Mouse (Mus musculus) spleen, embryonic (tissue): ENCODE results near the gene Dkkl1.

Source experiments
- CTCF ChIA-PET: fragments of 350-600 bp; sonication (Branson Sonifier 250); formaldehyde crosslinking; loops from one replicate; lab custom pipeline; 2022; lab: Charles Lee

The Dkkl1 gene

DNA sequence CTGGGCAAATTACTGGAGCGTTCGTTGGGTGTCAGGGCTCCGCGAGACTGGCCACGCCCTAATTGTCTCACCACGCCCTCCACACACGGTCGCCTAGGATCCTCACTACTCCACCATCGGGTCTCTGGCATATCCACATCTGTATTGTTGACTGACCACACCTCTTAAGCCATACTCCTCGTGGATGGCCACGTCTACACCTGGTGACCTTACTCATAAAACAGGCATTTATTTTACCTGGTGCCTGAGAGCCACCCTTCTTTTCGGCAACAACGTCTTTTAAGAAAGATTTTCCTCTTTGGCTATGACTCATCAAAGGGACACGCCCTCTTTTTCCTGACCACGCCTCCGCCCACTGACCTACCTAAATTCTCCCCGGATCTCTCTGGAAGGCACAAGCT is at the start of gene Dkkl1:
Gene Dkkl1, minus strand, starts transcription at position 297 of the 401 bp plus-strand sequence.
- CTCF ChIA-PET = no interaction called here

DNA sequence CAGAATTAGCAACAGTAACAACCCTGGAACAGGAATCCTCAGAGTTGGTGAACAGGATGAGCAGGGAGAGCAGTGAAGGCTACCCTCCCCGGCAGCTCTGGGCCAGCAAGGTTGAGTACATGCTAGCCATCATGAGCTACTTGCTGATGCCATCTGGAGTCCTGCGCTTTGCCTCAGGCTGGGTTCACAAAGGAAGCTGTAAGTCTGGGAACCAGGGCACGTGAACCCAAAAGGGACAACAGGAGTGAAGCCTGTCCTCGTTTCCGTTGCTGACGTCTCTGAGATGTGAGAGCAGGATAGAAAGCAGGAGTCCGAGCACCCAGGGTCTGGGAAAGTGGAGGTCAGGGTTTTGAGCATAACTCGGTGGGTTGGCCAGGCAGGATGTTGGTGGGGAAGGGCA is 47.3 kb upstream of the Dkkl1 start:
- CTCF ChIA-PET = no interaction called here

DNA sequence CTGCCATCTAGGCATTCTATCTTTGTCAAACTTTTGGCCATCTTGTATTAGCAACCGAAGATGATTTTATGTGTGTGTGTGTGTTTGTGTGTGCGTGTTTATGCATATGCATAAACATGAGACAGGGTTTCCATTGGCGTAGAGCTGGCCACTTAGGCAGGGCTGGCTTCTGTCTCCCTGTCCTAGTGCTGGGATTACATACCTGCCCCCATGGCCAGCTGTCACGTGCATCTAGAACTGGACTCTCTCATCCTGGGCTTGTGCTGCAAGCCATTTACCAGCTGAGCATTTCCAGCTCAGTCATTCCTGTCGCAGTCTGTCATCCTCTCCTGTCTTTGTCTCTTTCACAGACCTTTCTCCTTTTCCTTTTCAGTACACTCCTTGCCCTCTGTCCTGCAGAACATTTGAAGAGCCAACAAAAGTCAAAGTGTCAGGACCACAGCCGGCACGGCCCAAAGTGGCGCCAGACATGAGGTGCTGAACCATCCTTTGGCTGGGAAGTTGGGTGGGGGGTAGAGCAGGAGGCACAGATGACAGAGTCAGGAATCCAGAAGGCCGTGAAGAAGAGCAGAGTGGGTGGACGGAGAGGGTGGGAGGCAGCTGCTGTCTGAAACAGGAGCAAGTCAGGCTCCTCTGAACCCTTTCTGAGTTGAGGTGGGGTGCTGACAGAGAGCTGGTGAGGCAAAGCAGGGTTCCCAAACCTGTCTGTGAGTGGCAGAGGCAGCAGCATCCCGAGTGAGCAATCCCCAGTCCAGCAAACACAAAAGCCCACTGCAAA is 45.3 kb upstream of the Dkkl1 start:
- CTCF ChIA-PET = no interaction called here

GRCm38 (mm10) chr7:45255822-45256221 is 43.9 kb upstream of the Dkkl1 start:
- CTCF ChIA-PET = interaction anchor here (0.7 kb wide), 1 partner anchor 969 kb away, joined by 18 read pairs; no protein-coding TSS in a partner anchor

GRCm38 (mm10) chr7:45253806-45254205 is 41.9 kb upstream of the Dkkl1 start:
- CTCF ChIA-PET = no interaction called here

DNA sequence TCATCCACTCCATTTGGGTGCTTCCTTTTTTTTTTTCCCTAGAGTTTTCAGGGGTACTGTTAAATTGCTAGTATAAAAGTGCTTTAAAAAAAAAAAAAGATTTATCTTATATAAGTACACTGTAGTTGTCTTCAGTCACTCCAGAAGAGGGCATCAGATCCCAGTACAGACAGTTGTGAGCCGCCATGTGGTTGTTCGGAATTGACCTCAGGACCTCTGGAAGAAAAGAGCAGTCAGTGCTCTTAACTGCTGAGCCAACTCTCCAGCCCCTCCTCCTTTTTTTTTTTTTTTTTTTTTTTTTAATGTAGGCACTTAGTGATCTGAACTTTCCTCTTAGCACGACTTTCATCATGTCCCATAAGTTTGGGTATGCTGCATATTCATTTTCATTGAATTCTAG is 35.7 kb upstream of the Dkkl1 start:
- CTCF ChIA-PET = no interaction called here

GRCm38 (mm10) chr7:45241389-45241749 is 29.4 kb upstream of the Dkkl1 start:
- CTCF ChIA-PET = no interaction called here

- CTCF ChIA-PET = no interaction called here
These were observed 28.9 kb upstream of the Dkkl1 start, which contains the start of gene Slc6a16 for GRCm38 (mm10) chr7:45240633-45241388. Gene Slc6a16 (plus strand): TSS chr7:45241085.

- CTCF ChIA-PET = interaction anchor here (0.6 to 0.7 kb wide), 4 partner anchors 12 to 273 kb away, joined by 3 read pairs; no protein-coding TSS in a partner anchor
These were observed 28.2 kb upstream of the Dkkl1 start for GRCm38 (mm10) chr7:45240109-45240508.

- CTCF ChIA-PET = interaction anchor here (1.2 kb wide), 1 partner anchor 31 kb away, joined by 7 read pairs; no protein-coding TSS in a partner anchor
These were observed 27.0 kb upstream of the Dkkl1 start, which contains the start of gene Cd37 for GRCm38 (mm10) chr7:45238723-45239496. Gene Cd37 (minus strand): TSS chr7:45239115.

DNA sequence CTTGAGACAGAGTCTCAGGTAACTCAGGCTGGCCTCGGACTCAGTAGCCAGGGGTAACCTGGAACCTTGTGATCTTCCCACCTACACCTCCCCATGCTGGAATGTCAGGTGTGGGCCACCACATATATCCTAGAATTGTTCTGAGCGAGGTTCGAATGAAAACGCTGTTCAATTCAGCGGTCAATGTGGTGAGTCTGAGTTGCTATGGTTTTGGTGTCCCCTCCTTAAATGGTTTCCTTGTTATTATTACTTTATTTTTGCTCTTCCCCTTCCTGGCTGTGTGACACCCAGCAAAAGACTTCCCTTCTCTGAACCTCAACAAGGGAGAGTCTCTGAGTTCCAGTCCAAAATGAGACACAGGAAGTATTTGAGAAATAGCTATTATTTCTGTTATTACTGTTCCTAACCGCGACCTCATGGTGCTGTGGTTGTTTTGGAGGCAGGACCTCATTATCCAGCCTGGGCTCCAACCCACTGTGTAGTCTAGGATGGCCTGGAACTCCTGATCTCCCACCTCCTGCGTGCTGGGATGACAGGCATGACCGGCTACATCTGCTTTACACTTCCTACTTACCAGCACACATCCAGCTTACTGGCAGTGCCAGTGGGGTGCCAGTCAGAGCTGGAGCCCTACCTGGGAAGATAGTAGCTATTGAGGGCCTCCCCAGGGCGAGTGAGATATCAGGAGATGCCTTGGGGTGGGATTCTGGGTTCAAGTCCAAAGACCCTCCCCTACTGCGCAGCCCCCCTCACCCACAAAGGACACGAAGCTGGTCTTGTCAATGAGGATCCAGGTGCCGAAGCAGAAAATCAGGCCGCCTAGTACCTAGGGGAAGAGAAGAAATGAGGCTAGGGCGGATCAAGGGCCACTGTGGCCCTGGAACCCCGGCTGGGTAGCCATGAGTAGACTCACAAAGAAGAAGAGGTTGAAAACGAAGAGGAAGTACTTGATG is 26.1 kb upstream of the Dkkl1 start:
- CTCF ChIA-PET = interaction anchor here (1.2 kb wide), 1 partner anchor 30 kb away, joined by 7 read pairs; no protein-coding TSS in a partner anchor

DNA sequence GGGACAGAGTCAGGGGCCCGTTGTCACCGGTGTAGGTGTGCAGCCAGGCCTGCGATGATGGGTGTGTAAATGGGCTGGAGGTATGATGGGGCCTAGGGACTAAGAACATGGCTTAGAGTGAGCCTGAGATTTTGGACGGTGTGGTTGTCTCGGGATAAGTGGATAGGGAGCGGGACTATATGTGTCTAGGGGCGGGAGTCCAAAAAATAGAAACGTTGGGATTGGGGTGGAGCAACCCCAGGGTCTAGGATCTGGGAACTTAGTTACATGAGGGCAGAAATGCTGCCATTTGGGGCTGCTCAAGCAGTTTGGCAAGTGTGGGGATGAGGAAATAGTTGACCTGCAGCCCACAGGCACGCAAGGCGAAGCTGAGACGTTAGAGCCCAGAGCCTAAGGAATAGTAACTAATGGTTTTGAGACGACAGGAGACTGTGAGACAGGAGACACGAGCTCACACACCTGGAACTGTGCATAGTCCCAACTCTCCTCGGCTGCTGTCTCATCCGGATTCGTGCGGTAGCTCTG is 23.8 kb upstream of the Dkkl1 start:
- CTCF ChIA-PET = interaction anchor here (1.0 kb wide), 1 partner anchor 54 kb away, joined by 3 read pairs; no protein-coding TSS in a partner anchor

DNA sequence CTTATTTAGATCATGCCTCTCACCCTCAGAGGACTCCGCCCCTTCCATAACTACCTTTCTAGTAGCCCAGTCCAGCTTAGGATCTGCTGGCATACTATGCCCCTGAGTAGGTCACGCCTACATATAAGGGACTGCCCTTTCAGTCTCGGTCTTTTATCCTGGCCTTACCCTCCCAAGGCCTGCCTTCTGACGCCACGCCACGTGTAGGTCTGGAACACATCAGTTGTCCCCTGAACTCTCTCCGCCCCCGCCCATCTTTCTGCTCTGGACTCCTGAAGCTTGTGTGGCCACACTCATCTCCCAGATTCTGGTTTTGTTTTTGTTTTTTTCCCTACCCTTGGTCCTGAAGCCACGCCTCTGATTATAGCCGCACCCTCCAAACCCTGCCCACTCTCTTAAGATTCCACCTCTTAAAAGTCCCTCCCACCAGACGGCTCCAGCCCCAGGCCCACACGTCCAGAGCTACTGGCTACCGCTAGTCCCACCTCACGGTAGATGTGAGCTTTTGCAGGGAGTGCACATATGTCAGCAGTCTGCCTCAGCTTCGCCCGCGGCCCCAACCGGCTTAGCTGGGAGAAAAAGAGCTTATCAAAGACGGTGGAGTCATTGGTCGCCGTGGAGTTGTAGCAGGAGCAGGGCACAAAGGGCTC is 23.1 kb upstream of the Dkkl1 start:
- CTCF ChIA-PET = interaction anchor here (1.0 kb wide), 1 partner anchor 53 kb away, joined by 3 read pairs; no protein-coding TSS in a partner anchor

GRCm38 (mm10) chr7:45234333-45234841 is 22.4 kb upstream of the Dkkl1 start:
- CTCF ChIA-PET = interaction anchor here (0.5 kb wide), 1 partner anchor 170 kb away, joined by 5 read pairs; no protein-coding TSS in a partner anchor

DNA sequence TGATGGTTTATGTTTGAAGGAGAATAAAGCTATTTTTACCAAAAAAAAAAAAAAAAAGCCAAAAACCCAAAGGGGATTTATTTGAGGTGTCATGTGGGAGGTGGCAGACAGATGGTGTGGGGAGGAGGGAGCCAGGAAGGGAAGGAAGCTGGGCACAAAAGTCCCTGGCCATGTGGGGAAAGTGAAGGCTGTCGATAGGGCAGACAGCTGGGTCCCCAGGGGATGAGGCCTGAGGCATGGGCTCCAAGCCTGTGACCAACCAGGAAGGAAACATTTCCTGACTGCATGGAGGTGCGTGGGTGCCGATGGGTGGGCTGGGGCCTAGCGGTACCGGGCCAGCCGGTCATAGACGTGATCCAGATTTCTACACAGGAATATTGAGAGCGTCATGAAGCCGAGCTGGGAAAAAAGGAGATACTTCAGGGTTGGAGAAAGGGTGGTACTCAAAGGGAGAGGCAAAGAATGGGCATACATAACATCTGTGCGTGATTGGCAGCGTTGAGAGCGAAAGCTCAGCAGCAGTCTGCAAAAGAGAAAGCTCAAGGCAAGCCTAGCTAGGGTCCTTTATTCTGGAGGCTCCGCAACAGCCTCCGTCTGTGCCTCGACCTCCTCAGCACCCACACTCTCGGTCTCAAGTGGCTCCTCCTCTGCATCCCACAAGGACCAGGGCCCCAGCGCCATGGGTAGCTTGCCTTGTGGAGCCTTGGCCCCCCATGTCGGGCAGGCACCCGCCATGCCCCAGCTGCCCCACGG is 21.8 kb upstream of the Dkkl1 start:
- CTCF ChIA-PET = interaction anchor here (0.5 to 0.6 kb wide), 3 partner anchors 64 to 510 kb away, joined by 4 to 6 read pairs (median 5); no protein-coding TSS in a partner anchor

DNA sequence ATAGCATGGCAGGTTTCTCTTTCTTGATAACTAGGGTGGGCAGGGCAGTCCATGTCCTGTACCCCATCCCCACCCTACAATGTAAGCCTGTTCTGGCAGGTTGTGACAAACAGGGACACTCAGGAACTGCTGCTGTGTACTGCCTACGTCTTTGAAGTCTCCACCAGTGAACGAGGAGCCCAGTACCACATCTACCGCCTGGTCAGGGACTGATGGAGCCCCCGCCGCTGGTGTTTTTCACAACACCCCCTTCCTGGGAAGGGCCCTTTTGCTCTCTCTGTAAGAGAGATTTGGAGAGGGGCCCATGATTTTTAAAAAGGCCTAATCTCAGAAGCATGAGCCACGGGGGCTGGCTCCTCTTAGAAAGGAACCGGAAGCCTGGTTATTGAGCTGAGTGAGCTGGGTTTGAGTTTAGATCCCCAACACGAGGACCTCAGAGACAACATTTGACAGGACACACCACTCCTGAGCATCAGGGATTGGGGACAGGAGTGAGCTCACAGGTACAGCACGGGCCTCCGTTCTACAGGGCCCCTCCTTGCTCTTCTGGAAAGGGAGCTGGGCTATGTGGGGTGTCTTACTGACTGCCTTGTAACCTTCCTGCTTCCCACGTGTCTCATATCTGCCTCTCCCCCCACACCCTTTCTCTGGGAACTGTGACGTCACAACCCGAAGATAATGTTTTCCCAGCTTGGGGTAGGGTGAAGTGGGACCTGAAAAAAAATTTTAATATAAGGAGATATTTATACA is 20.9 kb upstream of the Dkkl1 start:
- CTCF ChIA-PET = interaction anchor here (0.6 kb wide), 3 partner anchors 63 to 986 kb away, joined by 4 to 6 read pairs (median 6); partner anchors contain the start of genes 1700028J19Rik and 2410002F23Rik

- CTCF ChIA-PET = interaction anchor here (0.6 to 0.7 kb wide), 3 partner anchors 10 to 985 kb away, joined by 3 to 7 read pairs (median 6); partner anchors contain the start of genes 1700028J19Rik and 2410002F23Rik
These were observed 20.0 kb upstream of the Dkkl1 start for GRCm38 (mm10) chr7:45231941-45232340.
